Mouse (Mus musculus): ENCODE data around the gene Ankrd36.

DNA sequence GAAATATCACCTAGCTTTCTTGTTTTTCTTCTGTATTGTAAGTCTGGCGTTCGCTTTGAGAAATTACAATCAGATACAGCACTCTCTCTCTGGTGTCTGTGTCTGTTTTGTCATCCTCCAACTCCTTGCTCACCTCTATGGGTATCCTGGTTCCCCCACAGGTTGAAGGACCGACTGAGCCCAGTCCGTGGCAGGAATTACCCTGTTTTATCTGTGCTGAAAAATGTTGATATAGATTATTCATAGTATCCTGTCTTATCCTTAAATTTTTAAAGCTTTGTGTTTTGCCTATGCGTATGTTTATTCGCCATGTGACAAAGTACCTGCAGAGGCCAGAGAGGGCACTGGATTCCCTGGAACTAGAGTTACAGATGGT, 133.5 kb downstream of the Ankrd36 start:
- TF ChIP-seq POLR2A (IDR thresholded peaks at IDR 0.05; ENCODE audit: borderline replicate concordance, extremely low read depth, insufficient read depth, insufficient read length, poor library complexity, severe bottlenecking) (no peak), CTCF (IDR thresholded peaks at IDR 0.05; ENCODE audit: borderline replicate concordance, extremely low read depth, insufficient read depth, insufficient read length) (no peak)

Measured in brain, embryonic 14.5 days (tissue).